Mouse (Mus musculus) thymus, postnatal 0 days (tissue): ENCODE measurements around the gene Nup205. TPM values are rescaled to one million over a fixed set of nuclear protein-coding genes. Genes with fewer than 3 reads are reported as not detected.
"Not testable (repeated sequence)": the region's sequence is repeated elsewhere in the genome, so short reads cannot be mapped to it uniquely, and the experiment has no call there.

Experiments
- DNase-seq: peaks from one replicate; pipeline ENCODE4 v3.0.0-alpha.2; 2015; ENCODE audit warnings: low spot score
- polyA plus RNA-seq: library from polyadenylated mRNA; unstranded; fragments of >200 nt; fragmentation: Nextera tagmentation; extraction: Ambion mirVana; gene quantifications from 2 replicates; pipeline ENCODE4 v1.2.1, GENCODE M21; 2015

The Nup205 gene
- polyA plus RNA-seq = 25.0 and 30.0 TPM in 2 replicates

DNA sequence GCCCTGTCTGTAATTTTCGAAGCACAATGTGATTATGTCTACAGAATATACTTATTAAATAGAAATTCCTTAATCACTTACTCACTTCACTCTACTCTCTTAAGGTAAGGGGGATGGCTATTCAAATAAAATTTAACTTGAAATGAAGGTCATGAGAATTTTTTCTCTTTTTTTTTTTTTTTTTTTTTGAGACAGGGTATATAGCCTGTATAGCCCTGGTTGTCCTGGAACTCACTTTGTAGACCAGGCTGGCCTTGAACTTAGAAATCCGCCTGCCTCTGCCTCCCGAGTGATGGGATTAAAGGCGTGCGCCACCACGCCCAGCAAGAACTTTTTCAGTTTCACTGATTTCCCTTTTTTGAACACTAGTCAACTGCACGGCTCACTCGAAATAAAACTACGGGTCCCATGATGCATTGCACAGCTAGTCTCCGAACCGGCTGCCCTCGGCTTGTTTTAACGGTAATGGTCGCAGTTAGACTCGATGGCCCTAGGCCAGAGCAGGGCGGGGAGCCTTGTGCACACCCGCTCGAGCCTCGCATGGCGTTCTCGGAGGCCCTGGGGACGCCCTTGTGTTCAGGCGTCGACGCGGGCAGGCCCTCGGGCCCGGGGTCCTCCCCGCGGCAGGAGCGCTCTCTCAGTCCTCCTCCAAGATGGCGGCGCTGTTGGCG is at the start of gene Nup205:
Gene Nup205 (plus strand): TSS at position 443 of the 671 bp plus-strand sequence.
- peak; percentile 87 for DNase-seq

DNA sequence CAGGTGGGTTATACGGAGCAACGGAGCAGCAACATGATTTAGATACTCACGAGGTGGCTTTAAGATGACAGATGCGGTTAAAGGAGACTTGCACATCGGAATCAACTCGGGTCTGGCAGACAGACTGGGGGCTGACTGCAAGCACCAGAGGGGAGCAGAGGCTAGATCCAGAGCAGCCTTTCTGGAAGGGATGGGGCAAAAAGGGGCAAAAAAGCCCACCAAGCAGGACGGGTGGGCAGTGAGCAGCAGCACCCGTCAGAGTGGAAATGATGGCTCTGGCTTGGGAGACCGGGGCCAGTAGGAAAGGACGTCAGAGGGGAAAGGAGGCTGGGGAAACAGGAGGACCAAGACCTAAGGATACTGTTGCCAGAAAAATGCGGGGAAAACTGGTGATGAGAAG is 44.4 kb upstream of the Nup205 start:
- DNase-seq = peak; percentile 44

DNA sequence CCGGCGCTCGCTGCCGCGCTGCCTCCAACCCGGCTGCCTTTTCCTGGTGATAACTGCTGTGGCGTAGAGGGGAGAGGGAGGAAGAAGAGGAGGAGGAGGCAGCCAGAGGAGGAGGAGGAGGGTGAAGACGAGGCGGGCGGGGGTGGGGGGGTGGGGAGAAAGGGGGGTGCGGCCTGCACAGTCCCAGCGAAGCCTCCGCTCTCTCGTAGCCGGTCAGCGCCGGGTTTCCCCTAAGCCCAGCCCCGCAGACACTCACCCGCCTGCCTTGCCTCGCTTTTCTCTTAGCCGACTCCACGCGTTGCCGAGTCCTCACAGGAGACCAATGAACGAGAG is 44.0 kb upstream of the Nup205 start:
- DNase-seq = no peak

DNA sequence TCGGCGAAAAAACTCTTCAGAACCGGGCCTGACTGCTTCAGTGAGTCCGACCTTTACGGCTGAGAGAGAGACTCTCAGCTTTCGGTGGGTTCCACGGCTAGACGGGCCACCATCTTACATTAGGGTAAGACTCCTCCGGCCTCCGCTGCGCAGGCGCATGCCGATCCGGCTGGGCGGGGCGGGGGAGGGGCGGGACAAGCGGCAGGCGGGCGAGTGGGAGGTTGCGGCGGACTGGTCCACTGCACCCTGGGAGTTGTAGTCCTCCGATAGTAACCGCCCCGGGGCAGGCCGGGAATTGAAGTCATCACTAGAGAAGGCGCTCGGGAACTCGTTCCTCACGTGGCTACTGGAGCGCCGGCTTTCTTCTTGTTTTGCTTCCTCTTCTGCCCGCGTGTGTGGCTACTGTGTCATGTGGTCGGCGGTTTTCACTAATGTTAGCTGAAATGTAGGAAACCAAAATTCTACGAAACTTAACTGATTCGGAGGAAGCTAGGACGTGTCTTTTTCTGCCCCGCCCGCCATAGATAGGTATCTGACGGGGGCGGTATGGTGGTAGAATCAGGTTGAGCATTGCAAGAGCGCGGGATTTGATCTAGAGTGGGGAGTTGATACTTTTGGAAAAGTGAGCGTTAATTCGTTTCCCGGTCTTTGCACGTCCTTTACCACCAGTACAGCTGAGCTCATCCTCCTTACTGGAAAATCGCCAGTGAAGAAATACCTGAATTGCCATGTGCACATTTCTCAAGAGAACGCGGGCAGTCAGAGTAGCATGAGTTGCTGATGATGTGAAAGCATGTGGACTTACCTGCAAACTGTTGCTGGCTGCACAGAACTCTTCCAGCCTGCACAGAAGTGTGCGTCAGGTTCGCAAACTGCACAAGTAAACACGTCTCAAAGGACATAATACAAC is 43.4 kb upstream of the Nup205 start, which contains the start of gene Cnot4:
Gene Cnot4 (minus strand): TSS at position 146 of the 910 bp plus-strand sequence.
- peak; percentile 98 for DNase-seq

DNA sequence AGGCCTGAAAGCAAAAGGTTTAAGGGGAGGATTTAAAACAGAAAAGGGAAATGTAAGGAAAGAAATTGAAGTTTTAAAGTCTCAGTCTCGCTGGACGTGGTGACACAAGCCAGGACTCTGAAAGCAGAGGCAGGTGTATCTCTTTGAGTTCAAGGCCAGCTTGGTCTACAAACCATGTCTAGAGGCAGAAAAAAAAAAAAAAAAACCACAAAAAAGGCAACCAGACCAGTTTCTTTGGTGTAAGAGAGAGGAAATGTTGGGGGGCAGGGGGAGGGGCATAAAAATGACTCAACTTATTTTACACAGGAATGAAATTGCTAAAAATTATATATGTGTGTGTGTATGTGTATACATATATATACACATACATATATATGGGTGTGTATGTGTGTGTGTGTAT is 42.4 kb upstream of the Nup205 start:
- peak; percentile 18 for DNase-seq

DNA sequence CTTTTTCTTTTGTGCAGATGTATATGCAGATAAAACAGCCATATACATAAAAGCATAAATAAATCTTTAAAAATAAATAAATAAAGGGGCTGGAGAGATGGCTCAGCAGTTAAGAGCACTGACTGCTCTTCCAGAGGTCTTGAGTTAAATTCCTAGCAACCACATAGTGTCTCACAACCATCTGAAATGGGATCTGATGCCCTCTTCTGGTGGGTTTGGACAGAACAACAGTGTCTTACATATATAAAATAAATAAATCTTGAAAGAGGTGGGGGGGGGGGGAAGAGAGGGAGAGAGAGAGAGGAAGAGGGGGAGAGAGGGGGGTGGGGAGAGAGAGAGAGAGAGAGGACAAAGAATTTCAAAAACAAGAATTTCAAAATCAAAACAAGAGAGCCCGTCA is 36.9 kb upstream of the Nup205 start:
- no peak for DNase-seq

DNA sequence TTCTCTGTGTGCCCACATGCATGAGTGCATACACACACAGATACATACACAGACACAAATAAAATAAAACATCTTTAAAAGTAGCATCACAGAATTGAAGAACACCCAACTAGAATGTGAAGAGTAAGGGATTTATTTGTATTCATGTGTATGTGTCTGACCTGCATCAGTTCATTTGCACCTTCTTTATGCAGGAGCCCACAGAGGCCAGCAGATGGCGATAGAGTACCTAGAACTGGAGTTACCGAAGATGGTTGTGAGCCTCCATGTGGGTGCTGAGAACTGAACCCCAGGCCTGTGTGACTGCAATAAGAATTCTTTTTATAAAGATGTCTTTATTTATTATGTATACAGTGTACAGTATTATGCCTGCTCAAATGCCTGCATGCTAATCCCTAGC is 31.7 kb upstream of the Nup205 start:
- DNase-seq = peak; percentile 11

DNA sequence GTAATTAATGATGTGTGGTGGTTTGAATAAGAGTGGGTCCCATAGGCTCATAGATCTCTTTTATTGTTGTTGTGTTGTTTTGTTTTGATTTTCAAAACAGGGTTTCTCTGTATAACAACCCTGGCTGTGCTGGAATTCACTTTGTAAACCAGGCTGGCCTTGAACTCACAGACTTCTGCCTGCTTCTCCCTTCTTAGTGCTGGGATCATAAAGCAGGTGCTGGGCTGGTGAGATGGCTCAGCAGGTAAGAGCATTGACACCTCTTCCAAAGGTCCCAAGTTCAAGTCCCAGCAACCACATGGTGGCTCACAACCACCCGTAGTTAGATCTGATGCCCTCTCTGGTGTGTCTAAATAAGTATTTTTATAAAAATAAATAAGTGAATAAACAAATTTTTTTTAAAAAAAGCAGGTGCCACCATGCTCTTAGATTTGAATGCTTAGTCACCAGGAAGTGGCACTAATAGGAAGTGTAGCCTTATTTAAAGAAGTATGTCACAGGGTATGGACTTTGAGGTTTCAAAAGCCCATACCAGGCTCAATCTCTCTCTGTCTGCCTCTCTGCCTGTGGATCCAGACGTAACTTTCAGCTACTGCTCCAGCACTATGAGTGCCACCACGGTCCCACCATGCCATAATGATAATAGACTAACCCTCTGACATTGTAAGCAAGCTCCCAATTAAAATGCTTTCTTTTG is 29.3 kb upstream of the Nup205 start:
- DNase-seq = no peak

DNA sequence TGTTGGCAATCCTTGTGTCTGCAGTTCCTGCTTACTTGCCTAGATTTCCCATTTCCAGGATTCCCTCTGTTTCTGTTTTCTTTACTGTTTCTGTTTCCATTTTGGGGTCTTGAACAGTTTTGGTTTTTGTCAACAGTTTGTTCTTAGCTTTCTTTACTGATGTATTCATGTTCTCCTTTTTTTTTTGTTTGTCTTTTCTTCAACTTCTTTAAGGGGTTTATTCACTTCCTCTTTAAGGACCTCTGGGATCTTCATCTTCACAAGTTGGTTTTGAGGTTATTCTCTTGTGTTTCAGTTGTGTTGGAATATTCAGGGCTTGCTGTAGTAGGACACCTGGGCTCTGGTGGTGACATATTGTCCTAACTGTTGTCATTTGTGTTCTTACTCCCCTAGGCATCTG is 22.7 kb upstream of the Nup205 start:
- no peak for DNase-seq

DNA sequence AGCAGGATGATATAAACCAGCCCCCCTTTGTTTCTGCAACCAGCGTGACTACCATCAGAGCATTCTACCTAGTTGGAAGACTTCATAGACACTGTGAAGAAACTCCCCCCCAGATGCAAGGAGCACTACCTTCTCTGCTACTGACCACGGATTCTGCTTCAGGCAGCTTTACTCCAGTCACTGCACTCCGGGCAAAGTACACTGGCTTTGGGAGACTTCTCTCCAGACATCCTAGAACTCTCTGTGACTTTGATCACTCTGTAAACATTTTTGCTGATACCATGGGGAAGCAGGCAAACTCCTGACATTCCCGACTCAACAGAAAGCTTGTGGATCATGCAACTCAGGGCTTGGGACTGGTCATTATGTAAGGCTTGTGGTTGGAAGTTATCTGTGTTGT is 8.0 kb upstream of the Nup205 start:
- no peak for DNase-seq

DNA sequence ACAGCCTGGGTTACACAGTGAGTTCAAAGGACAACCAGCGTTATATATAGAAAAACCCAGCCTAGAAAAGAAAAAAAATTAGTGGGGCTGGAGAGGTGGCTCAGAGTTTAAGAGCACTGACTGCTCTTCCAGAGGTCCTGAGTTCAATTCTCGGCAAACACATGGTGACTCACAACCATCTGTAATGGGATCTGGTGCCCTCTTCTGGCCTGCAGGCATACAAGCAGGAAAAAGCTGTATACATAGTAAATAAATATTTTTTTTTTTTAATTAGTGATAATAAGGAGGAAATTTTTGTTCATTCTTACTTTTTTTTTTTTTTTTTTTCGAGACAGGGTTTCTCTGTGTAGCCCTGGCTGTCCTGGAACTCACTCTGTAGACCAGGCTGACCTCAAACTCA is 5.2 kb upstream of the Nup205 start:
- DNase-seq = not testable (repeated sequence)

DNA sequence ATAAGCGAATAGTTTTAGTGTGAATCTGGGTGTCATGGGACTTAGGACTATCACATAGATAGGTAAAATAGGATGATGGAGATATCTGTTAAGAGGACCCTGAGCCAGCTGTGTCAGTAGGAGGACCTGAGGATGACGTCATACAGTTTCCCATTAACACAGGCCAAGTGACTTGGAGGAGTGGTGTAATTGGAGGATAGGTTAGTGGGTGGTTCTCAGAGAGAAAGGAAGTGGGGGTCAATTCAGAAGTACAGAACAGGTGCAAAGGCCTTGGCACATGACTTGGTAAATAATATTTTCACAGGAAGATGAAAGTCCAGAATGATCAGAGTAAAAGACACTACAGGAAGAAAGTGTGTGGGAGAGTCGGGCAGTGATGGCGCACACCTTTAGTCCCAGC is 4.0 kb upstream of the Nup205 start:
- DNase-seq = no peak

DNA sequence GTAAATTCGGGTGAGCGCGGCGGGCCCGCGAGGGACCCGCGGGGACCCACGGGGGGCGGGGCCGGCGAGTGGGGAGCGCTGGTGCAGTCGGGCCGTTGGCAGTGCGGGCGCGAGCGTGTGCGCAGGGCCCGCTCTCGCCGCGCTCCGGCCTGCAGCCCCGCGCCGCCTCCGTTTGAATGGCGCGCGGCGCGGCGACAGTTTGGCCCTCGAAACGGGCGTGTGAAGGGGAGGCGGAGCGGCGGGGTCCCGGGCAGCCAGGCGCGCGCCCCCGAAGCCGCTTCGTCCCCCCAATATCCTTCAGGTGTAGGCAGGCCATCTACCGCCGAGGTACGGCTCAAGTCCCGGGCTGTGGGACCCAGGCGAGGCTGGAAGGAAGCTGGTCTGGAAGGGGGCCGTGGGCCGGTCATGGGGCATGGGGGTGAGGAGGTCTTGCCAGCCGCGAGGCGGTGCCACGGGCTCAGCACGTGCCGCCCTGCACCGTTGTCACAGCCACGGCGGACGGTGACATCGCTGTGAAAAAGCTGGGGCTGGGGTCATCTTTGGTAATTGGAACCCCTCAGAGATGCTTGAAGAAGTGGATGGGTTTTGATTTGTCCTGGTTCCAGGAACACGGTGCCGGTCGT is 540 bp downstream of the Nup205 start:
- no peak for DNase-seq

DNA sequence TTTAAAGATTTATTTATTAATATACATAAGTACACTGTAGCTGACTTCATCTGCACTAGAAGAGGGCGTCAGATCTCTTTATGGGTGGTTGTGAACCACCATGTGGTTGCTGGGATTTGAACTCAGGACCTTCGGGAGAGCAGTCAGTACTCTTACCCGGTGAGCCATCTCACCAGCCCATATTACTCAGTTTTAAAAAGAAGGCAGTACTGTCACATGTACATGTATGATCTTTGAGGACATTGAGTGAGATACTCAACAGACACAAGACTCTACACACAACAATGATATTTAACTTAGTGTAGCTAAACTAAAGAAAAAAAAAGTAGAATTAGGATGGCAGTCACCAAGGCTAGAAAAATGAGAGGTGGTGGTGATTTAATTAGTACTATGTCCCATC is 2.1 kb downstream of the Nup205 start:
- DNase-seq = not testable (repeated sequence)

DNA sequence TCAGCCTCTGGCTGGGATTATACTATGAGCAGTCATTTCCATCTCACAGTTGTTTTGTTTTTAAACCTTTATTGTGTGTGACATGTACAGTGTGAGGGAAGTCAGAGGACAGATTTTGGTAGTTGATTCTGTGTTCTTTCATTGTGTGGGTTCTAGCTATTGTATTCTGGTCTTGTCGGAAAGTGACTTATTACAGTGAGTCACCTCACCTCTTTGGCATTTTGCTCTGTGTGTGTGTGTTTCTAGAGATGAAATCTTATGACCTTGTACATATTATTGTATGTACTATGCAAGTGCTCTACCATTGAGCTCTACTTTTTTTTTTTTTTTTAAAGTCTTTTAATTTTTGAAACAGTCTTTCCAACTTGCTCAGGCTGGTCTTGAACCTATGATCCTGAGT is 7.6 kb downstream of the Nup205 start:
- no peak for DNase-seq

DNA sequence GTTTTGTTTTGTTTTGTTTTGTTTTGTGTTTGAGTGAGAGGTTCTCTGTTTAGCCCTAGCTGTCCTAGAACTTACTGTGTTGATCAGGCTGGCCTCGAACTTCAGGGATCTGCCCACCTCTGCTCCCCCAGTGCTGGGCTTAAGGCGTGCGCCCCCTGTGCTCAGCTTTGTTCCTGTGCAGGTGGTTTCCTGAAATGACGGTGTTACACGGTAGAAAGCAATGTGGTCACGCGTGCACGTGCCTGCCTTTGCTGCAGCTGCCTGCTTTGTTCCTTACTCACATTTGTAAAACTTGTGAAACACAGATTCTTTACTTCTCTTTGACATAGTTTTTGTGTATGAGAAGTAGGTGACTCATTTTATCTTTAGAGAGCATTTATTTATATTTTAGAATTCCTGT is 14.0 kb downstream of the Nup205 start:
- peak; percentile 88 for DNase-seq

DNA sequence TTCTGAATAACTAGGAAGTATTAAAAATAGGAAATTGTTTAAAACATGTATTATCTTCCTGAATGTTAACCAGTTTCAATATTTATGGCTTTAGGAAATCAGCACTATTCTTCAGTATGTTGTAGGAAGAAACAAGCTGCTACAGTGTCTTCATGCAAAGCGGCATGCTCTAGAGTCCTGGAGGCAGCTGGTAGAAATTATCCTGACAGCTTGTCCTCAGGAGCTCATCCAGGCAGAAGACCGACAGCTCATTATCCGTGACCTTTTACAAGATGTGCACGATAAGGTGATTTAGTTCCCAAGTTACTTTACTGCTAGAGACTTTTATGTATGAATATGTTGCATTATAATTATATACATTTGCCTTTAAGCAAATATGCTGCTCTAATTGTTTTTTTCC is 48.5 kb downstream of the Nup205 start:
- no peak for DNase-seq

DNA sequence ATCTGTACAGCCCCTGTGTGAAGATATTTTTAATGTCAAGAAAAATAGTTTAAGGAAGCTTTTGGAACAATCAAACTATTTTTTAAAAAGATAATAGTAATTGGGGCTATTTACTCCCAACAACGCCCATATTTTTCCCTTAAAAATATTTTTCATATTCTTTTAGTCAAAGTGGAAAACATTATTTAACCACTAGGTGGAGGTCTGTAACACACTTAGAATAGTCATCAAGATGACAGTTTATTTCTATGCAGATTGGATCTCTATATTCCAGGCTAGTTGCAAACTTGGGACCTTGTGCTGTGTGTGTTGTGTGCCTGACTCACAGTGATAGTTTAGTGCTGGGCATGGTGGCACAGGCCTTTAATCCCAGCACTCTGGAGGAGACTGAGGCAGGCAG is 52.2 kb downstream of the Nup205 start:
- no peak for DNase-seq

DNA sequence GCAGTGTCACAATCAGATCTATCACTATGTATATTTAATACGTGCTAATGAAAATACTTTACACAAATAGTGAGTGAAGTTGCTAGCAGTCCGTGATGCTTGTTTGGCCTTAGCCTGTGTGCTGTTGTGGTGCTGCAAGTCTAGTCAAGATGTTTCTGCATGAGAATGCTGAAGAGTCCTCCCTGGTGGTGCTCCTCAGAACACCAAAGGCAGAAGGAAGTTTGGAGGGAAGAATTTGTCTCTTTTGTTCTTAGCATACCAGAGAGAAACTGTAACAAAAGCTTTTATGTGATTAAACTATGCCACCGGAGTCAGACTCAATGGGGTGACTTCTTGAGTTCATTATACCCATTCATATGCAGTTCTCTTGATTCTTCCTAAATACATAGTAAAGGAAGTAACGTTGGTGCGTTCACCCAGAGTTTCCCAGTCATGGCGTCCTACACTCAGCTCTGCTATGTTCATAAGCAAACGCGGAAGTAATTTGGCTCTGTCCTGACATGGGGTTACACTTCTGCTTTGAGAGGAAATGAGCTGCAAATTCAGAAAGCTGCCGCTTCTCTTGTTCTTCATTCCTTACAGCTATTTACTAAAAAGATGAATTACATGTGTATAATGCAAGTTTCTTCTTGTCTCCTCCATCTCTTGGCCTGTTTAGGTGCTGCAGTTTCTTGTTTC is 59.0 kb downstream of the Nup205 start:
- no peak for DNase-seq

DNA sequence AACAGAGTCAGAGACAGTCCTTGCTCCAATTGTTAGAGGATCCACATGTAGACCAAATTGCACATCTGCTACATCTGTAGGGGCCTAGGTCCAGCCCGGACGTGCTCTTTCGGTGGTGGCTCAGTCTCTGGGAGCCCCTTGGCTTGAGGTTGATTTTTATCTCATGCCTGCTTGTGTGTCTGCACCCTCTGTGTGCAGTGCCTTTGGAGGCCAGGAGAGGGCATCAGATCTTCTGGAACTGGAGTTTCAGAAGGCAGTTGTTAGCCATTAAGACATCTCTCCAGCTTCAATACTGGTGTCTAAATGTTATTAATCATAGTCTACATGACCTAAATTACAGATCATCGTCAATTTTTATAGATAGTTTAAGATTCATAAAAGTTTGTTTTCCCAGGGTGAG is 66.0 kb downstream of the Nup205 start:
- no peak for DNase-seq

DNA sequence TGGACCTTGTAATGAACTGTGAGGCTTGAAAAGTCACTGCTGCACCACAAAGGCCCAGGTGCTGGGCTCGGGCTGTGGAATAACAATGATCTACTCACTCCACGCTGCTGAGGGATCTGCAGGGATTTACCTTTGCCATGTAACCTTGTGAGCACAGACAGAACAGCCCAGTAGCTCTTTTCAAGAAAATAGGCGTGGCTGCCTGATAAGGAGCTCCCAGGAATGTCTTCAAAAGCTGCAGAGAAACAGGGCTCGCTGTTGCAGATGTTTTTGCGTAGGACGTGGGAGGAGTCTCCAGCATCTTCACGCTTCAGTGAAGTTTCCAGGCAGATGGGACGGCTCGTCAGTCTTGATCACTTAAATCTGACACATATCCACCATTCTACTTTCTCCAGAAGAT is 66.8 kb downstream of the Nup205 start:
- DNase-seq = no peak
